Comparison of ENCODE assay signal across 23 mouse cellular contexts in the genomic region with DNA sequence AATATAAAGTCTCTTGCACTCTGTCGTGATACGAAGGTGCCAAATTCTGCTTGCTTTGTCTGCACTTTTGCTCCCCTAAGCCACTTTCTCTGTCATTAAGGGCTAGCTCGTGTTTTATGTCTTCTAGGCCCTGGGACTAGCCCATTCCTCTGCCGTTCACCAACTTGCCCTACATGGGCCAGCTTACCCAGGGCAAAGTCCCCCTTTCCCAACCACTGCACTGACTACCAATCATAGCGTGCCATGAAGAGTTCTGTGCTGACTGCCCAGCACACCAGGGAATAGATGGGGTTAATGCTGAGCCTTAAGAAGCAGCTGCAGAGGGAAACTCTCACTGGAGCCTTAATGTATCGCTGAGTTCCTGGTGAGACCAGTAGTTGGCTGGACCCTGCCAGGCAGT. TPM values are rescaled to one million over a fixed set of nuclear protein-coding genes. Genes with fewer than 3 reads are reported as not detected.
DNase-seq lines count a peak whose midpoint lies in the region; ATAC-seq lines count a peak whose summit lies in the region.
"Had no signal": no experiment of that assay in that cellular context is flagged by ENCODE, and none has a peak within 500 bp of the region (broad histone marks: within the 10 kb centered on the region; RNA-seq: fewer than 3 reads in every experiment).

No protein-coding gene starts in this region.

- no peak overlapping the region for H3K4me3 ChIP-seq in intestine, embryonic 16.5 days (ENCODE audit: low read length)
- no peak overlapping the region for H3K4me3 ChIP-seq in intestine, embryonic 15.5 days (replicated peaks)
- H3K4me3 ChIP-seq in kidney, embryonic 15.5 days (replicated peaks): no peak overlapping the region
- H3K4me3 ChIP-seq: embryonic facial prominence, embryonic 12.5 days; forebrain, embryonic 15.5 days; heart, embryonic 10.5 days; hindbrain, embryonic 15.5 days had no signal

- H3K9me3 ChIP-seq in intestine, embryonic 16.5 days (ENCODE audit: control insufficient read depth, low read length): no peaks in the 10 kb centered on the region
- no peaks in the 10 kb centered on the region for H3K9me3 ChIP-seq in intestine, embryonic 15.5 days
- no peaks in the 10 kb centered on the region for H3K9me3 ChIP-seq in kidney, embryonic 15.5 days (replicated peaks)
- H3K9me3 ChIP-seq: embryonic facial prominence, embryonic 12.5 days; forebrain, embryonic 15.5 days; G1E; hindbrain, embryonic 15.5 days had no signal

- no peak overlapping the region for H3K27ac ChIP-seq in intestine, embryonic 16.5 days (ENCODE audit: low read length)
- no peak overlapping the region for H3K27ac ChIP-seq in intestine, embryonic 15.5 days
- no peak overlapping the region for H3K27ac ChIP-seq in kidney, embryonic 15.5 days
- H3K27ac ChIP-seq: embryonic facial prominence, embryonic 12.5 days; forebrain, embryonic 15.5 days; heart, embryonic 10.5 days; hindbrain, embryonic 15.5 days had no signal

- H3K9ac ChIP-seq in intestine, embryonic 16.5 days (ENCODE audit: low read depth, low read length): no peak overlapping the region
- no peak overlapping the region for H3K9ac ChIP-seq in intestine, embryonic 15.5 days
- no peak overlapping the region for H3K9ac ChIP-seq in kidney, embryonic 15.5 days
- H3K9ac ChIP-seq: embryonic facial prominence, embryonic 12.5 days; forebrain, embryonic 15.5 days; hindbrain, embryonic 15.5 days had no signal

- peak; percentile 59 to 60 for DNase-seq in kidney, adult 8-10 months
- DNase-seq in kidney, postnatal 14 days: peak; percentile 29
- peak; percentile 66 to 75 for DNase-seq in kidney, postnatal 36 days
- DNase-seq in B cell, adult 2 months: no peak
- DNase-seq: adrenal gland, postnatal 10 days; cerebellum, adult 11-12 months; cerebellum, adult 9-10 months; cerebellum, postnatal 25 days; gastrocnemius, postnatal 36 days; heart, adult 18-20 months; heart, postnatal 10 days had no signal

- H3K4me1 ChIP-seq in intestine, embryonic 16.5 days (ENCODE audit: control insufficient read depth, insufficient read depth, low read length): 0 out of 2 replicates have a peak, but pooled peaks cover 4% of the 10 kb centered on the region
- H3K4me1 ChIP-seq in intestine, embryonic 15.5 days (replicated peaks): 0 out of 2 replicates have a peak, but pooled peaks cover 2% of the 10 kb centered on the region
- H3K4me1 ChIP-seq in kidney, embryonic 15.5 days: no peaks in the 10 kb centered on the region
- H3K4me1 ChIP-seq: embryonic facial prominence, embryonic 12.5 days; forebrain, embryonic 15.5 days; heart, embryonic 10.5 days; hindbrain, embryonic 15.5 days had no signal

- 76% methylated on average over 6 of the region's 6 CpGs for WGBS in intestine, embryonic 16.5 days
- WGBS in intestine, embryonic 15.5 days: 72% methylated on average over 6 of the region's 6 CpGs
- WGBS in kidney, embryonic 15.5 days: 70% methylated on average over 6 of the region's 6 CpGs

- no peak overlapping the region for H3K4me2 ChIP-seq in intestine, embryonic 16.5 days (ENCODE audit: low read depth, low read length)
- H3K4me2 ChIP-seq in intestine, embryonic 15.5 days (replicated peaks): no peak overlapping the region
- H3K4me2 ChIP-seq in kidney, embryonic 15.5 days: no peak overlapping the region
- H3K4me2 ChIP-seq: embryonic facial prominence, embryonic 12.5 days; forebrain, embryonic 15.5 days; hindbrain, embryonic 15.5 days had no signal

- no peaks in the 10 kb centered on the region for H3K36me3 ChIP-seq in intestine, embryonic 16.5 days (ENCODE audit: control insufficient read depth, insufficient read depth, low read length)
- H3K36me3 ChIP-seq in intestine, embryonic 15.5 days: no peaks in the 10 kb centered on the region
- no peaks in the 10 kb centered on the region for H3K36me3 ChIP-seq in kidney, embryonic 15.5 days
- H3K36me3 ChIP-seq: embryonic facial prominence, embryonic 12.5 days; forebrain, embryonic 15.5 days; G1E; heart, embryonic 10.5 days; hindbrain, embryonic 15.5 days had no signal

- no peaks in the 10 kb centered on the region for H3K27me3 ChIP-seq in intestine, embryonic 16.5 days (replicated peaks; ENCODE audit: control insufficient read depth, insufficient read depth, low read length)
- H3K27me3 ChIP-seq in intestine, embryonic 15.5 days (replicated peaks): no peaks in the 10 kb centered on the region
- H3K27me3 ChIP-seq in kidney, embryonic 15.5 days: no peaks in the 10 kb centered on the region
- H3K27me3 ChIP-seq: embryonic facial prominence, embryonic 12.5 days; forebrain, embryonic 15.5 days; hindbrain, embryonic 15.5 days had no signal

- ATAC-seq in intestine, embryonic 16.5 days: 0 out of 2 replicates have a peak, but pooled peaks have one; percentile 30
- ATAC-seq in intestine, embryonic 15.5 days: no peak
- ATAC-seq in kidney, embryonic 15.5 days (replicated peaks; ENCODE audit: low FRiP score): no peak
- ATAC-seq: CD4-positive, CD25-positive, alpha-beta regulatory T cell, adult 4 months; forebrain, embryonic 15.5 days had no signal

RNA-seq across cellular contexts. Expression of a gene that starts 2.5 kb away (rescaled TPM):
- polyA plus RNA-seq in intestine, embryonic 16.5 days (2015; fragmentation: Nextera tagmentation; extraction: Ambion mirVana): 0.05 TPM in 1 of 2 replicates, not detected in the other
- polyA plus RNA-seq in intestine, embryonic 15.5 days (2015; fragmentation: Nextera tagmentation; extraction: Ambion mirVana): not detected in 2 replicates
- not detected in 2 replicates for polyA plus RNA-seq in kidney, embryonic 15.5 days (2015; fragmentation: Nextera tagmentation; extraction: Ambion mirVana)
- polyA plus RNA-seq: CD4-positive, CD25-positive, alpha-beta regulatory T cell, adult 4 months; cortical plate, adult 2 months; embryonic facial prominence, embryonic 12.5 days; forebrain, embryonic 11.5 days; forebrain, embryonic 15.5 days; G1E; heart, embryonic 10.5 days; heart, embryonic 14.5 days; hindbrain, embryonic 15.5 days had no signal

RNA-seq across cellular contexts. Expression of a gene that starts 36.7 kb away (rescaled TPM):
- 0.80 and 0.97 TPM in 2 replicates for polyA plus RNA-seq in intestine, embryonic 16.5 days (2015; fragmentation: Nextera tagmentation; extraction: Ambion mirVana)
- polyA plus RNA-seq in intestine, embryonic 15.5 days (2015; fragmentation: Nextera tagmentation; extraction: Ambion mirVana): 0.54 and 0.82 TPM in 2 replicates
- polyA plus RNA-seq in kidney, embryonic 15.5 days (2015; fragmentation: Nextera tagmentation; extraction: Ambion mirVana): 0.44 and 0.77 TPM in 2 replicates
- polyA plus RNA-seq: embryonic facial prominence, embryonic 12.5 days; forebrain, embryonic 11.5 days; forebrain, embryonic 15.5 days; hindbrain, embryonic 15.5 days had no signal

RNA-seq across cellular contexts. Expression of a gene that starts 50.2 kb away (rescaled TPM):
- not detected in 2 replicates for polyA plus RNA-seq in intestine, embryonic 16.5 days (2015; fragmentation: Nextera tagmentation; extraction: Ambion mirVana)
- not detected in 2 replicates for polyA plus RNA-seq in intestine, embryonic 15.5 days (2015; fragmentation: Nextera tagmentation; extraction: Ambion mirVana)
- not detected in 2 replicates for polyA plus RNA-seq in kidney, embryonic 15.5 days (2015; fragmentation: Nextera tagmentation; extraction: Ambion mirVana)
- polyA plus RNA-seq: CD4-positive, CD25-positive, alpha-beta regulatory T cell, adult 4 months; cortical plate, adult 2 months; embryonic facial prominence, embryonic 12.5 days; forebrain, embryonic 11.5 days; forebrain, embryonic 15.5 days; G1E; heart, embryonic 10.5 days; heart, embryonic 14.5 days; hindbrain, embryonic 15.5 days had no signal

RNA-seq across cellular contexts. Expression of a gene that starts 51.0 kb away (rescaled TPM):
- polyA plus RNA-seq in intestine, embryonic 16.5 days (2015; fragmentation: Nextera tagmentation; extraction: Ambion mirVana): not detected in 2 replicates
- not detected in 2 replicates for polyA plus RNA-seq in intestine, embryonic 15.5 days (2015; fragmentation: Nextera tagmentation; extraction: Ambion mirVana)
- 0.05 TPM in 1 of 2 replicates, not detected in the other for polyA plus RNA-seq in kidney, embryonic 15.5 days (2015; fragmentation: Nextera tagmentation; extraction: Ambion mirVana)
- polyA plus RNA-seq: CD4-positive, CD25-positive, alpha-beta regulatory T cell, adult 4 months; cortical plate, adult 2 months; embryonic facial prominence, embryonic 12.5 days; forebrain, embryonic 11.5 days; forebrain, embryonic 15.5 days; G1E; heart, embryonic 10.5 days; heart, embryonic 14.5 days; hindbrain, embryonic 15.5 days had no signal

Comparison
In these comparisons a context has a peak if more than half of its experiments do, and no peak if none do; other contexts are left out.
1. DNase-seq: peak in kidney, adult 8-10 months (2 of 2), kidney, postnatal 14 days (single experiment) and kidney, postnatal 36 days (2 of 2); none in B cell, adult 2 months (0 of 2).